Mouse (Mus musculus): Measurements from ENCODE around the gene Aqp5.

The Aqp5 gene

GRCm38 (mm10) chr15:99590429-99591084, at the start of gene Aqp5:
Aqp5 (plus strand) TSS chr15:99590782.
- POLR2A ChIA-PET: interaction anchor here in 2 of 4 experiments (0.6 to 1.5 kb wide), 5 partner anchors 10 to 302 kb away, joined by 3 to 4 read pairs (median 3); no protein-coding TSS in a partner anchor
- CTCF ChIA-PET: interaction anchor here in 3 of 4 experiments (0.5 to 1.2 kb wide), 3 partner anchors 81 to 501 kb away, joined by 3 to 5 read pairs (median 4); no protein-coding TSS in a partner anchor

- ChIA-PET CTCF (interaction anchor here in 1 of 4 experiments (1.1 kb wide), 1 partner anchor 52 kb away, joined by 3 read pairs; no protein-coding TSS in a partner anchor), POLR2A (interaction anchor here in 3 of 4 experiments (0.6 to 1.6 kb wide), 10 partner anchors 11 to 135 kb away, joined by 3 to 5 read pairs (median 3); no protein-coding TSS in a partner anchor)
Observed at GRCm38 (mm10) chr15:99544047-99544446, 46.5 kb upstream of the Aqp5 start.

GRCm38 (mm10) chr15:99546596-99546995, 44.0 kb upstream of the Aqp5 start:
- ChIA-PET CTCF (interaction anchor here in 3 of 4 experiments (0.6 to 1.2 kb wide), 4 partner anchors 13 to 130 kb away, joined by 3 to 6 read pairs (median 3); no protein-coding TSS in a partner anchor), POLR2A (interaction anchor here in 3 of 4 experiments (0.6 to 1.9 kb wide), 5 partner anchors 10 to 772 kb away, joined by 3 to 7 read pairs (median 3); no protein-coding TSS in a partner anchor)

- POLR2A ChIA-PET: interaction anchor here in 1 of 4 experiments (1.4 kb wide), 1 partner anchor 9 kb away, joined by 3 read pairs; no protein-coding TSS in a partner anchor
- CTCF ChIA-PET: interaction anchor here in 1 of 4 experiments (1.1 kb wide), 1 partner anchor 20 kb away, joined by 4 read pairs; the partner anchor contains the start of gene Faim2
Observed at GRCm38 (mm10) chr15:99547732-99548131, 42.9 kb upstream of the Aqp5 start.

GRCm38 (mm10) chr15:99549901-99550300, 40.7 kb upstream of the Aqp5 start:
- CTCF ChIA-PET: interaction anchor here (0.6 to 1.3 kb wide), 8 partner anchors 9 to 299 kb away, joined by 3 to 16 read pairs (median 5); partner anchors contain the start of gene Faim2 (in 1 of the 4)
- POLR2A ChIA-PET: interaction anchor here in 2 of 4 experiments (0.6 to 1.0 kb wide), 5 partner anchors 22 to 801 kb away, joined by 3 to 4 read pairs (median 3); partner anchors contain the start of gene Faim2 (in 1 of the 2)

GRCm38 (mm10) chr15:99553767-99554166, 36.8 kb upstream of the Aqp5 start:
- ChIA-PET CTCF (interaction anchor here in 2 of 4 experiments (0.6 to 1.2 kb wide), 3 partner anchors 42 to 816 kb away, joined by 3 read pairs; no protein-coding TSS in a partner anchor), POLR2A (no interaction called here)

- CTCF ChIA-PET: interaction anchor here (0.5 to 1.8 kb wide), 14 partner anchors 8 to 441 kb away, joined by 3 to 6 read pairs (median 3); partner anchors contain the start of genes Asic1 (in 1 of the 4) and Bcdin3d (in 1 of the 4)
- POLR2A ChIA-PET: interaction anchor here in 2 of 4 experiments (0.6 to 0.7 kb wide), 2 partner anchors 28 to 1543 kb away, joined by 3 to 4 read pairs; no protein-coding TSS in a partner anchor
Observed at GRCm38 (mm10) chr15:99558947-99559346, 31.6 kb upstream of the Aqp5 start.

- CTCF ChIA-PET: interaction anchor here in 3 of 4 experiments (0.6 to 1.8 kb wide), 5 partner anchors 9 to 145 kb away, joined by 3 to 11 read pairs (median 4); no protein-coding TSS in a partner anchor
- POLR2A ChIA-PET: no interaction called here
Observed at GRCm38 (mm10) chr15:99560246-99560645, 30.3 kb upstream of the Aqp5 start.

GRCm38 (mm10) chr15:99567371-99567770, 23.2 kb upstream of the Aqp5 start:
- CTCF ChIA-PET: interaction anchor here in 2 of 4 experiments (0.6 to 1.7 kb wide), 3 partner anchors 27 to 247 kb away, joined by 3 to 5 read pairs (median 5); no protein-coding TSS in a partner anchor
- POLR2A ChIA-PET: no interaction called here

- ChIA-PET POLR2A (interaction anchor here in 2 of 4 experiments (0.6 to 1.2 kb wide), 4 partner anchors 10 to 32 kb away, joined by 3 read pairs; no protein-coding TSS in a partner anchor), CTCF (interaction anchor here (0.5 to 1.7 kb wide), 9 partner anchors 9 to 340 kb away, joined by 3 to 5 read pairs (median 4); no protein-coding TSS in a partner anchor)
Observed at GRCm38 (mm10) chr15:99568682-99569081, 21.9 kb upstream of the Aqp5 start.

GRCm38 (mm10) chr15:99569123-99569522, 21.5 kb upstream of the Aqp5 start:
- ChIA-PET CTCF (interaction anchor here (0.5 to 1.3 kb wide), 9 partner anchors 9 to 339 kb away, joined by 3 to 7 read pairs (median 4); no protein-coding TSS in a partner anchor), POLR2A (interaction anchor here in 2 of 4 experiments (0.7 to 1.2 kb wide), 3 partner anchors 14 to 32 kb away, joined by 3 read pairs; no protein-coding TSS in a partner anchor)

GRCm38 (mm10) chr15:99578802-99579485, 11.6 kb upstream of the Aqp5 start, which contains the start of gene Aqp2:
Aqp2 (plus strand) TSS chr15:99579055.
- ChIA-PET CTCF (interaction anchor here in 2 of 4 experiments (0.6 to 2.2 kb wide), 3 partner anchors 17 to 439 kb away, joined by 4 to 6 read pairs (median 6); no protein-coding TSS in a partner anchor), POLR2A (interaction anchor here in 3 of 4 experiments (0.5 to 0.8 kb wide), 6 partner anchors 10 to 1278 kb away, joined by 3 read pairs; no protein-coding TSS in a partner anchor)

GRCm38 (mm10) chr15:99583463-99584344, 6.9 kb upstream of the Aqp5 start:
- ChIA-PET CTCF (interaction anchor here in 3 of 4 experiments (0.6 to 4.5 kb wide), 13 partner anchors 8 to 141 kb away, joined by 3 to 22 read pairs (median 4); partner anchors contain the start of gene Cox14 (in 1 of the 3)), POLR2A (interaction anchor here in 3 of 4 experiments (0.7 to 1.8 kb wide), 16 partner anchors 9 to 306 kb away, joined by 3 to 8 read pairs (median 3); partner anchors contain the start of genes Aqp6 (in 1 of the 3) and Racgap1 (in 1 of the 3))

- POLR2A ChIA-PET: interaction anchor here in 2 of 4 experiments (0.6 to 1.8 kb wide), 12 partner anchors 10 to 283 kb away, joined by 3 to 8 read pairs (median 3); partner anchors contain the start of genes Aqp6 (in 1 of the 2) and Racgap1 (in 1 of the 2)
- CTCF ChIA-PET: interaction anchor here in 3 of 4 experiments (0.6 to 4.5 kb wide), 14 partner anchors 7 to 140 kb away, joined by 3 to 22 read pairs (median 4); partner anchors contain the start of gene Cox14 (in 1 of the 3)
Observed at GRCm38 (mm10) chr15:99584407-99585202, 6.0 kb upstream of the Aqp5 start.

GRCm38 (mm10) chr15:99585741-99586140, 4.8 kb upstream of the Aqp5 start:
- POLR2A ChIA-PET: interaction anchor here in 1 of 4 experiments (0.9 kb wide), 1 partner anchor 14 kb away, joined by 3 read pairs; no protein-coding TSS in a partner anchor
- CTCF ChIA-PET: interaction anchor here in 2 of 4 experiments (1.5 to 3.3 kb wide), 3 partner anchors 10 to 92 kb away, joined by 4 to 22 read pairs (median 5); no protein-coding TSS in a partner anchor

- CTCF ChIA-PET: interaction anchor here in 1 of 4 experiments (1.5 kb wide), 1 partner anchor 10 kb away, joined by 4 read pairs; no protein-coding TSS in a partner anchor
- POLR2A ChIA-PET: no interaction called here
Observed at GRCm38 (mm10) chr15:99586525-99586924, 4.1 kb upstream of the Aqp5 start.

Measured in embryonic stem cell, embryonic (primary cell).